Mouse (Mus musculus) E14TG2a.4 (cell line): ENCODE measurements at regions not wholly inside any gene's neighbourhood (a gene's known extent, or its start where the extent isn't known, plus 50 kb on each side); places are given as distances from the start of the nearest gene placed in this dataset.

Experiments
- H3K27me3 ChIP-seq: 2 replicates; pipeline ENCODE4 v1.6.1; 2014; ENCODE audit warnings: low read length, control low read depth; ENCODE audit not compliant: insufficient read depth
- H3K36me3 ChIP-seq: 2 replicates; pipeline ENCODE4 v1.6.1; 2014; ENCODE audit warnings: low read length, control low read depth; ENCODE audit not compliant: insufficient read depth
- H3K4me1 ChIP-seq: replicated peaks from 2 replicates; pipeline ENCODE4 v1.6.1; 2014; ENCODE audit warnings: low read depth, low read length, control low read depth
- H3K4me3 ChIP-seq: replicated peaks from 2 replicates; pipeline ENCODE4 v1.5.1; 2014; ENCODE audit warnings: mild to moderate bottlenecking, low read length
- H3K9me3 ChIP-seq: 2 replicates; pipeline ENCODE4 v1.6.1; 2014; ENCODE audit warnings: low read length, control low read depth
- CTCF ChIP-seq: conservative IDR thresholded peaks from 2 replicates; pipeline ENCODE4 v1.5.1; 2014; ENCODE audit warnings: low read length
- NANOG ChIP-seq: IDR thresholded peaks from 2 replicates; pipeline ENCODE4 v1.6.1; 2014; ENCODE audit warnings: borderline replicate concordance, low read length, mixed read lengths
- POU5F1 ChIP-seq: IDR thresholded peaks from 2 replicates; pipeline ENCODE4 v1.6.1; 2014; ENCODE audit warnings: low read length, borderline replicate concordance

GRCm38 (mm10) chr2:78005402-78006021 lies 59.3 kb upstream of the Cwc22 start:
- H3K4me1 ChIP-seq, result no peaks in the 10 kb centered on the region
- H3K27me3 ChIP-seq, result no peaks in the 10 kb centered on the region
- H3K36me3 ChIP-seq, result no peaks in the 10 kb centered on the region
- H3K4me3 ChIP-seq, result no peak overlapping the region
- TF ChIP-seq CTCF, result no peak
- no peak for TF ChIP-seq NANOG
- no peak for TF ChIP-seq POU5F1
- H3K9me3 ChIP-seq, result no peaks in the 10 kb centered on the region

GRCm38 (mm10) chr2:78004426-78004825 lies 58.3 kb upstream of the Cwc22 start:
- no peaks in the 10 kb centered on the region for H3K27me3 ChIP-seq
- H3K9me3 ChIP-seq, result no peaks in the 10 kb centered on the region
- no peak overlapping the region for H3K4me3 ChIP-seq
- TF ChIP-seq CTCF (no peak), NANOG (no peak), POU5F1 (no peak)
- no peaks in the 10 kb centered on the region for H3K36me3 ChIP-seq
- no peaks in the 10 kb centered on the region for H3K4me1 ChIP-seq
